Mouse (Mus musculus) neural tube, embryonic 15.5 days (tissue): ENCODE data around the gene Prex1. TPM values are rescaled to one million over a fixed set of nuclear protein-coding genes. Genes with fewer than 3 reads are reported as not detected.

Experiments
- ATAC-seq: fragments of 200-750 bp; cut with Nextera tagmentation; 2 replicates; pipeline ENCODE4 v1.8.0; 2017; ENCODE audit warnings: mild to moderate bottlenecking, moderate TSS enrichment, moderate library complexity; ENCODE audit not compliant: low FRiP score
- H3K27ac ChIP-seq: fragments of 300-500 bp; sonication (generic); replicated peaks from 2 replicates; pipeline ENCODE4 v1.5.1; 2015; ENCODE audit warnings: mild to moderate bottlenecking, inconsistent platforms
- H3K27me3 ChIP-seq: fragments of 300-500 bp; sonication (generic); replicated peaks from 2 replicates; pipeline ENCODE4 v1.6.1; 2015; ENCODE audit warnings: inconsistent platforms
- H3K36me3 ChIP-seq: fragments of 300-500 bp; sonication (generic); 2 replicates; pipeline ENCODE4 v1.6.1; 2015; ENCODE audit warnings: inconsistent platforms
- H3K4me1 ChIP-seq: fragments of 300-500 bp; sonication (generic); 2 replicates; pipeline ENCODE4 v1.6.1; 2015; ENCODE audit warnings: inconsistent platforms
- H3K4me2 ChIP-seq: fragments of 300-500 bp; sonication (generic); 2 replicates; pipeline ENCODE4 v1.6.1; 2015; ENCODE audit warnings: inconsistent platforms, mild to moderate bottlenecking, moderate library complexity
- H3K4me3 ChIP-seq: fragments of 300-500 bp; sonication (generic); replicated peaks from 2 replicates; pipeline ENCODE4 v1.5.1; 2015; ENCODE audit warnings: mild to moderate bottlenecking, inconsistent platforms
- H3K9ac ChIP-seq: fragments of 300-500 bp; sonication (generic); replicated peaks from 2 replicates; pipeline ENCODE4 v1.6.1; 2015; ENCODE audit warnings: mild to moderate bottlenecking, inconsistent platforms
- H3K9me3 ChIP-seq: fragments of 300-500 bp; sonication (generic); replicated peaks from 2 replicates; pipeline ENCODE4 v1.6.1; 2016; ENCODE audit warnings: inconsistent platforms
- WGBS: fragments of 180-500 bp; shearing (Covaris S2); methylation state at CpG from one replicate; pipeline ENCODE4 v1.1.7; 2015; ENCODE audit warnings: mixed read lengths; 5-methylcytosine and 5-hydroxymethylcytosine counted together
- polyA plus RNA-seq: library from polyadenylated mRNA; unstranded; fragments of >200 nt; fragmentation: Nextera tagmentation; extraction: Ambion mirVana; gene quantifications from 2 replicates; pipeline ENCODE4 v1.2.1, GENCODE M21; 2015

The Prex1 gene
- polyA plus RNA-seq, 1 experiment from 2014 or later: 24.9 TPM

DNA sequence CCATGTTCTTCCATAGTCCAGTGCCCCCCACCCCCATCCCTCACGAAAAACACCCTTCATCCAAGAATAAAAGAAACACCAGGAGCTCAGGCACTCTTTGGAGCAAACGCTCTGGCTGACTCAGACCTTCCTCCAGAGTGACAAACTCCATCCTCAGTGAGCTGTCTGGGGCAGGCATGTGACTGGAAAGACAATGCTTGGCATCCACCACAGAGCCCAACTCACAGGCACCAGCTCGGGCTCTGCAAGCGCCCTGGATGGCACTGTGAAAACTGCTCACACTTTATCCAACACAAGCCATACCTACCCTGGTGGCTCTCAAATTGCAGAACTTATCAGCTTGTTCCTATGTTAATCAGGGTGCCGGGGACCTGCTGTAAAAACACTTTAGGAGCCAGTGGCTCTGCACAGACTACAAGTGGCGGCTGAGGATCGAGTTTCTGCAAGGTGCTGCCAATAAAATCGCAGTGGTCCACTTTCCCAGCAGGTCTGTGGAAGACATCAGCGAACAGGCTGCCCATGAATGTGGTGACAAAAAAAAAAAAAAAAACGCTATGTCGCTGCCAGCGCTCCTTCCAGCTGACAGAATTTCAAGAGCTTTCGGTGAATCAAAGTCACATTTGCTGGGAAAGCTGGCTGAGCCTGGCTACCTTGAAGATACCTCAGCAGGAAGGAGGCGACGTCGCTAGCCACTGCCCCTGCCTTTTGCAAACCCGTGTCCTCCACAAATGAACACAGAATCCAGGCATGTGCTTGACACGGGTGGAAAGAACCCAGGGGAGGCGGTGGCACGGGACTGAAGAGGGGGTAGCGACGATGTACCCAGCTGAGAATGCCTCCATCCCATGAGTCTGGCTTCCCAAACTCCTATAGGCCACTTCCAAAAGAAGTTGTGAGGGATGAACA is 45.6 kb downstream of the Prex1 start:
- Histone ChIP-seq H3K9ac (no peak overlapping the region), H3K4me3 (no peak overlapping the region), H3K27ac (peak overlapping the region; percentile 39), H3K9me3 (no peaks in the 10 kb centered on the region), H3K4me1 (peaks cover 62% of the 10 kb centered on the region), H3K27me3 (no peaks in the 10 kb centered on the region), H3K4me2 (peak overlapping the region; percentile 16; the same call in 1 of the 2 replicates), H3K36me3 (no peaks in the 10 kb centered on the region)
- WGBS: 27% methylated on average over 22 of the region's 22 CpGs
- ATAC-seq: no peak

DNA sequence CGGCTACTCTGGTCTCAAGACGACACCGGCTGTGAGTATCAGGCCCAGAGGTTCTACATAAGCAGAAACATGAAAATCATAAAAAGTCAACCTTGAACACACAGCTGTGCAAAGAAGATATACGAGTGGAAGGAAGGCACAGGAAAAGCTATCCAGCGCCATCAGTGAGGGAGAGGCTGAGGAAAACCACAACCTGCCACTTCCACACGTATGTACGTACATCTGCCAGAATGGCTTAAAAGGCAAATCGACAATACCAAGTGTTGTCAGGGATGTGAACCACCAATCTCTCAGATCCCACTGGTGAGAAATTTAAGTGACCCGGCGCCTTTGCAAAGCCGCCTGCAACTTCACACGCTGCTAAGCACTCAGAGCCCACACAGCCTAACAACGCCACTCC is 47.5 kb downstream of the Prex1 start:
- Histone ChIP-seq H3K4me2 (no peak overlapping the region), H3K36me3 (no peaks in the 10 kb centered on the region), H3K4me1 (peaks cover 69% of the 10 kb centered on the region), H3K27me3 (no peaks in the 10 kb centered on the region), H3K4me3 (no peak overlapping the region), H3K9me3 (no peaks in the 10 kb centered on the region), H3K27ac (no peak overlapping the region), H3K9ac (no peak overlapping the region)
- 92% methylated on average over 13 of the region's 13 CpGs for WGBS
- ATAC-seq: no peak

- Histone ChIP-seq H3K27ac (no peak overlapping the region), H3K9ac (no peak overlapping the region), H3K4me3 (no peak overlapping the region), H3K4me2 (no peak overlapping the region), H3K27me3 (no peaks in the 10 kb centered on the region), H3K9me3 (no peaks in the 10 kb centered on the region), H3K36me3 (no peaks in the 10 kb centered on the region), H3K4me1 (peaks cover 69% of the 10 kb centered on the region)
- WGBS: 71% methylated on average over 6 of the region's 6 CpGs
- no peak for ATAC-seq
These were observed 48.2 kb downstream of the Prex1 start for GRCm38 (mm10) chr2:166665244-166665922.

DNA sequence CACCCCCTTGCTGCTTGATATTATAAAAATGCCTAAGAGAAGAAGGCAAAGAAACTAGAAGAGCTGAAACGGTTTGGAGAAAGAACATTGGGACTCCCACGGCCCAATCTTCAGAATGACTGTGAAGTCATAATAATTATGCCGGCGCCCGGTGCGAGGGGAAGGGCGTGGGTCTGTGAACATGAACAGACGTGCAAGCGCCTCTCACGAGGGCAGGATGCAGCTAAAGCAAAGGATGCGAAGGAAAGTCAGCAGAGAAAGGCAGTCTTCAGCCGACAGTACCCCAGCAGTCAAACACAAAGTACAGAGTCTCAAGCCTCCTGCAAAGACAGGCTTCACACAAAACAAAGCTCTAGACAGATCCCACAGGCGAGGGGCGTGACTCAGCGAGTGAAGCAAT is 49.1 kb downstream of the Prex1 start:
- no peaks in the 10 kb centered on the region for H3K36me3 ChIP-seq
- ATAC-seq: no peak
- 77% methylated on average over 15 of the region's 15 CpGs for WGBS
- no peak overlapping the region for H3K4me2 ChIP-seq
- peaks cover 64% of the 10 kb centered on the region for H3K4me1 ChIP-seq
- H3K9me3 ChIP-seq: no peaks in the 10 kb centered on the region
- H3K9ac ChIP-seq: no peak overlapping the region
- H3K27me3 ChIP-seq: no peaks in the 10 kb centered on the region
- no peak overlapping the region for H3K27ac ChIP-seq
- no peak overlapping the region for H3K4me3 ChIP-seq

DNA sequence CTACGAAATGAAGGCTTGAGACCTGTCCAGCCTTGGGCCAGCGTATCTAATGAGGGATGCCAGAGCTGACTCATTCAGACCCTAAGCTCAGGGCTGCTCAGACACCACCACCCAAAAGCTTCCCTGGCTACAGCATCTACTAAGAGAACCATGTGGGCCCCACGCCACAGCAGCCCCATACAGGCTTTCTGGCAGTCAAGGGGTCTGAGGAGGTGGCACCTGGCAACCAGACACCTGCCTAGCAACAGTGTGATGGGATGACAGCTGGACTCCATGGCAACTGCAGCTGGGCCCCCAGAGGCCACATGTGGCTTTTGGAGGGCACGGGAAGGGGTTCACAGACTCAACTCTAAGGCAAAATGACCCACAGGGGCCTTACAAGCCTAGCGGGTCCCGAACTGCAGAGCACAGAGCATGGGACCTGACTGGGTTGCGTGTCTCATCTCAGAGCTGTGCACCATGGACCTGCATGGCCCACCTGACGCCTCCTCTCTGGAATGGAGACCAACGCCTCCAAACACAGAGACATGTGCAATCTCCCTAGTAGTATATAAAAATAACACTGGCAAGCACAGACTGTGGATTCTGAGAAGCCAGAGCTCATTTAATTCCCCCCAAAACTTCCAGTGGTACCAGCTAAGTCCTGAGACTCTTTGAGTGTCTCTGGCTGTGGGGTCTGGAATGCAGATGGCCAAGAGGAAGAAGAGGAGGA is 50.2 kb downstream of the Prex1 start:
- Histone ChIP-seq H3K9me3 (no peaks in the 10 kb centered on the region), H3K9ac (no peak overlapping the region), H3K4me2 (no peak overlapping the region), H3K27me3 (no peaks in the 10 kb centered on the region), H3K27ac (peak overlapping the region; percentile 68; the same call in 1 of the 2 replicates), H3K4me1 (peaks cover 56% of the 10 kb centered on the region), H3K36me3 (no peaks in the 10 kb centered on the region), H3K4me3 (no peak overlapping the region)
- 67% methylated on average over 9 of the region's 9 CpGs for WGBS
- ATAC-seq: no peak; the same call in 1 of the 2 replicates

- peak overlapping the region; percentile 68 for H3K27ac ChIP-seq
- ATAC-seq: peak; percentile 21; the same call in 1 of the 2 replicates
- no peaks in the 10 kb centered on the region for H3K9me3 ChIP-seq
- H3K4me3 ChIP-seq: no peak overlapping the region
- 63% methylated on average over 6 of the region's 6 CpGs for WGBS
- peaks cover 53% of the 10 kb centered on the region for H3K4me1 ChIP-seq
- no peaks in the 10 kb centered on the region for H3K36me3 ChIP-seq
- H3K9ac ChIP-seq: no peak overlapping the region
- H3K4me2 ChIP-seq: no peak overlapping the region
- no peaks in the 10 kb centered on the region for H3K27me3 ChIP-seq
These were observed 51.0 kb downstream of the Prex1 start for GRCm38 (mm10) chr2:166662595-166663160.

GRCm38 (mm10) chr2:166661971-166662370 is 51.7 kb downstream of the Prex1 start:
- Histone ChIP-seq H3K36me3 (no peaks in the 10 kb centered on the region), H3K4me1 (peaks cover 53% of the 10 kb centered on the region), H3K4me3 (no peak overlapping the region), H3K9me3 (no peaks in the 10 kb centered on the region), H3K9ac (no peak overlapping the region), H3K27ac (peak overlapping the region; percentile 68), H3K27me3 (no peaks in the 10 kb centered on the region), H3K4me2 (no peak overlapping the region)
- 67% methylated on average over 3 of the region's 3 CpGs for WGBS
- ATAC-seq: no peak

DNA sequence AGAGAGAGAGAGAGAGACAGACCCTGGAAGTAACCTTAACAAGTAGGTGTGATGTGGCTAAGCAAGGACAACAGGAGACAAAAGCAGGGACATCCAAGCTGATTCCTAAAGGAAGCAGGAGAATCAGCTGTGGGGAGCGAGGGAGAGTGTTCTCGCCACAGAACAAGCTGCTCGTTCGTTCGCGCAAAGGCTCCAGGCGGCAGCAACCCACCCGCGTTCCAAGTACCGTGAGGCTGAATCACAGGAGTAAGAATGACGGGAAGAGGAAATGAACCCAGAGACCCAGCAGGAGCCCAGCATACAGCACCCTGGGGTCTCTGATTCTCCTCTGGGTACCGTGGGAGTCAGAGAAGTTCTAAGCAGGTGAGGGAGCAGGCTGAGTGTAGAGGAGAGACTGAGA is 52.1 kb downstream of the Prex1 start:
- H3K4me2 ChIP-seq: no peak overlapping the region
- H3K4me3 ChIP-seq: no peak overlapping the region
- no peaks in the 10 kb centered on the region for H3K36me3 ChIP-seq
- ATAC-seq: no peak
- peak overlapping the region; percentile 68 for H3K27ac ChIP-seq
- peaks cover 55% of the 10 kb centered on the region for H3K4me1 ChIP-seq
- H3K9me3 ChIP-seq: no peaks in the 10 kb centered on the region
- H3K9ac ChIP-seq: no peak overlapping the region
- WGBS: 60% methylated on average over 12 of the region's 12 CpGs
- H3K27me3 ChIP-seq: no peaks in the 10 kb centered on the region

DNA sequence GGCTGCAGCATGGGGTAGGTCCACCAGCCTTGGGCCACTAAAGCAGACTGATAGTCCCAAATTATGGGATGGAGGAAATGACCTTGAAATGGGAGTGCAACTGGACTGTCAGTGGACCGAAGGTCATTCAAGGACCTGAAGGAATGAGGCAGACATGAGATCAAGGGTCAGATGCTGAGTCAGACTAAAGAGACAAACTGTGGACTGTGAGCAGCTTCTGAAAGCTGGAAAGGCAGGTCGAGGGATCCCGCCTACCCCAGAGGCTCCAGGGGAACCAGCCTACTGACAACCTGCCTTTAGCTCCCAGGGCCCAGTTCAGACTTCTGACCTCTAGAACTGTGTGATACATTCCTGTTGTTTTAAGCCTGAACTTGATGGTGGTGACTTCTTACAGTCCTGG is 55.3 kb downstream of the Prex1 start:
- H3K4me2 ChIP-seq: no peak overlapping the region
- H3K9ac ChIP-seq: no peak overlapping the region
- 71% methylated on average over 3 of the region's 3 CpGs for WGBS
- H3K27ac ChIP-seq: 0 out of 2 replicates have a peak overlapping the region, but pooled peaks have one; percentile 65
- no peak for ATAC-seq
- no peak overlapping the region for H3K4me3 ChIP-seq
- H3K36me3 ChIP-seq: no peaks in the 10 kb centered on the region
- peaks cover 66% of the 10 kb centered on the region for H3K4me1 ChIP-seq
- H3K9me3 ChIP-seq: no peaks in the 10 kb centered on the region
- H3K27me3 ChIP-seq: no peaks in the 10 kb centered on the region

DNA sequence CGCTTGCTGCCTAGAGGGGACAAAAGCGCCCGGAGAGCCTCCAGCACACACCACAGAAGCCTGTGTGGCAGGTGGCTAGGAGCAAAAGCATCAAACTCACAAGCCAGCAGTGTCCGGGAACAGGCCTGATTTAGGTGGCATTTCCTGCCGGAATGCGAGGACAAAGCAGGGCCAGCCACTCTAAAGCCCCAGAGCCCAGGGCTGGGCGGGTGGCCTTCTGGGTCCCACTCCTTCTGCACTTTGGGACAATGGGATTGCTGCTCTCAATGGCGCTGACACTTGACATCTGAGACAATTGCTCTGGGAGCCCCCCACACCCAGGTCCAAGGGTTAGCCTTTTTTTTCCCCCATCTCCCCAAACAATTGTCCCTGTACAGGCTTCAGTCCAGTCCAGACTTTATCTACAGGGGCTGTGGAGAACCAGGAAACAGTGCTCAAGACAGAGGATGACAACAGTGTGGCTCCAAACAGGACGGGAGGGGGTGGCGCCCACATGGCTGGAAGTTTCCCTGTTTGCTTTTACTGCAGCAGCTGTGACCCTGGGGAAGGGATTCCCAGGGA is 56.1 kb downstream of the Prex1 start:
- WGBS: 13% methylated on average over 10 of the region's 10 CpGs
- H3K9ac ChIP-seq: no peak overlapping the region
- ATAC-seq: no peak

DNA sequence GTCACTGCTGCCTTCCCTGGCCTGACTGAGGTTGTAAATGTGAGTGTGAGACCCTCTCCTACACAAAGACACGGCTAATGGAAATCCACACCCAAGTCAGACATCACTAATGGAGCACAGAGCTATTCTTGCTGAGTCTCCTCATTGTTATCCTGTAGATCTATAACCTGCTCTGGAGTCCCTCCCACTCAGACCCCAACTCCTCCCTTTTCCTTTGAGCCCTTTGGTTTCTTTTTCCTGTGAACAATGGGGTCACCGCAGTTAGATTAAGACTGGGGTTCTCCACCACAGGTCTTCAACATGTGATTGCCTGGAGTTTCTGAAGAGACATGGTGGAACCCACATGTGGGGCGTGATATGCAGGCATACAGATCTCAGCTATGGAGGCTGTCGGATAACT is 57.0 kb downstream of the Prex1 start:
- Histone ChIP-seq H3K4me2 (peak overlapping the region; percentile 30), H3K9ac (no peak overlapping the region)
- 42% methylated on average over 4 of the region's 4 CpGs for WGBS

More for the DNA sequence above, 56.1 kb downstream of the Prex1 start:
- H3K4me1 ChIP-seq: peaks cover 61% of the 10 kb centered on the region
- H3K27ac ChIP-seq: peak overlapping the region; percentile 65
- H3K36me3 ChIP-seq: no peaks in the 10 kb centered on the region
- H3K27me3 ChIP-seq: no peaks in the 10 kb centered on the region
- H3K9me3 ChIP-seq: no peaks in the 10 kb centered on the region
- no peak overlapping the region for H3K4me3 ChIP-seq
- H3K4me2 ChIP-seq: no peak overlapping the region

More for the DNA sequence above, 57.0 kb downstream of the Prex1 start:
- H3K9me3 ChIP-seq: no peaks in the 10 kb centered on the region
- H3K4me3 ChIP-seq: no peak overlapping the region
- H3K27me3 ChIP-seq: no peaks in the 10 kb centered on the region
- peaks cover 54% of the 10 kb centered on the region for H3K4me1 ChIP-seq
- H3K36me3 ChIP-seq: no peaks in the 10 kb centered on the region
- H3K27ac ChIP-seq: 0 out of 2 replicates have a peak overlapping the region, but pooled peaks have one; percentile 65
- ATAC-seq: no peak
